Mouse (Mus musculus): ENCODE data around the gene Pkd1l2. TPM values are rescaled to one million over a fixed set of nuclear protein-coding genes. Genes with fewer than 3 reads are reported as not detected.
A peak's percentile ranks its signal among the peaks of the same experiment; 100 is the strongest.

Pkd1l2 gene
- total and polyA plus RNA-seq, 2 experiments from 2014 or later = 0.05 to 2.0 TPM

GRCm38 (mm10) chr8:117027601-117028000 lies 54.6 kb downstream of the Pkd1l2 start:
- no peak for TF ChIP-seq CTCF (IDR thresholded peaks at IDR 0.05; ENCODE audit: low read depth)

GRCm38 (mm10) chr8:117022297-117022993 lies 59.8 kb downstream of the Pkd1l2 start:
- peak; percentile 16 for DNase-seq (ENCODE audit: low spot score)
- ATAC-seq = no peak

More at GRCm38 (mm10) chr8:117027601-117028000, 54.6 kb downstream of the Pkd1l2 start:
- Histone ChIP-seq H3K4me2 (ENCODE audit: low read depth, low read length) (no peak overlapping the region), H3K4me3 (ENCODE audit: low read length) (no peak overlapping the region), H3K9ac (replicated peaks; ENCODE audit: low read length) (no peak overlapping the region), H3K36me3 (ENCODE audit: insufficient read depth, low read length) (no peaks in the 10 kb centered on the region), H3K27ac (no peak overlapping the region), H3K4me1 (ENCODE audit: insufficient read depth, low read length) (no peaks in the 10 kb centered on the region), H3K27me3 (ENCODE audit: insufficient read depth, low read length) (no peaks in the 10 kb centered on the region), H3K9me3 (ENCODE audit: low read length) (no peaks in the 10 kb centered on the region)
- WGBS = 82% methylated on average over 5 of the region's 5 CpGs
- no peak for ATAC-seq
- DNase-seq (ENCODE audit: low spot score) = no peak

GRCm38 (mm10) chr8:117019323-117020275 lies 62.6 kb downstream of the Pkd1l2 start:
- WGBS = 75% methylated on average over 18 of the region's 18 CpGs
- no peak overlapping the region for H3K9ac ChIP-seq (replicated peaks; ENCODE audit: low read length)
- ATAC-seq (no peak), DNase-seq (ENCODE audit: low spot score) (peak; percentile 10)
- H3K4me1 ChIP-seq (ENCODE audit: insufficient read depth, low read length) = no peaks in the 10 kb centered on the region
- H3K27ac ChIP-seq = no peak overlapping the region
- TF ChIP-seq CTCF (IDR thresholded peaks at IDR 0.05; ENCODE audit: low read depth) = no peak
- H3K27me3 ChIP-seq (ENCODE audit: insufficient read depth, low read length) = no peaks in the 10 kb centered on the region
- H3K4me2 ChIP-seq (ENCODE audit: low read depth, low read length) = no peak overlapping the region
- no peak overlapping the region for H3K4me3 ChIP-seq (ENCODE audit: low read length)
- no peaks in the 10 kb centered on the region for H3K9me3 ChIP-seq (ENCODE audit: low read length)
- H3K36me3 ChIP-seq (ENCODE audit: insufficient read depth, low read length) = no peaks in the 10 kb centered on the region

More at GRCm38 (mm10) chr8:117022297-117022993, 59.8 kb downstream of the Pkd1l2 start:
- Histone ChIP-seq H3K27me3 (ENCODE audit: insufficient read depth, low read length) (no peaks in the 10 kb centered on the region), H3K4me1 (ENCODE audit: insufficient read depth, low read length) (no peaks in the 10 kb centered on the region), H3K36me3 (ENCODE audit: insufficient read depth, low read length) (no peaks in the 10 kb centered on the region), H3K4me2 (ENCODE audit: low read depth, low read length) (no peak overlapping the region), H3K9ac (replicated peaks; ENCODE audit: low read length) (no peak overlapping the region), H3K27ac (no peak overlapping the region), H3K9me3 (ENCODE audit: low read length) (no peaks in the 10 kb centered on the region), H3K4me3 (ENCODE audit: low read length) (no peak overlapping the region)
- 74% methylated on average over 1 of the region's 1 CpGs for WGBS
- TF ChIP-seq CTCF (IDR thresholded peaks at IDR 0.05; ENCODE audit: low read depth) = peak; percentile 29; the same call in 1 of the 2 replicates

GRCm38 (mm10) chr8:117017896-117018295 lies 64.4 kb downstream of the Pkd1l2 start:
- no peak for ATAC-seq
- no peak overlapping the region for H3K4me2 ChIP-seq (ENCODE audit: low read depth, low read length)
- H3K36me3 ChIP-seq (ENCODE audit: insufficient read depth, low read length) = no peaks in the 10 kb centered on the region
- TF ChIP-seq CTCF (IDR thresholded peaks at IDR 0.05; ENCODE audit: low read depth) = no peak
- H3K27me3 ChIP-seq (ENCODE audit: insufficient read depth, low read length) = no peaks in the 10 kb centered on the region
- no peak for DNase-seq (ENCODE audit: low spot score)
- H3K9me3 ChIP-seq (ENCODE audit: low read length) = no peaks in the 10 kb centered on the region
- H3K27ac ChIP-seq = no peak overlapping the region
- H3K9ac ChIP-seq (replicated peaks; ENCODE audit: low read length) = no peak overlapping the region
- 95% methylated on average over 4 of the region's 4 CpGs for WGBS
- H3K4me3 ChIP-seq (ENCODE audit: low read length) = no peak overlapping the region
- H3K4me1 ChIP-seq (ENCODE audit: insufficient read depth, low read length) = no peaks in the 10 kb centered on the region

- no peak overlapping the region for H3K27ac ChIP-seq
- no peak for DNase-seq (ENCODE audit: low spot score)
- H3K9me3 ChIP-seq (ENCODE audit: low read length) = no peaks in the 10 kb centered on the region
- no peak for ATAC-seq
- no peaks in the 10 kb centered on the region for H3K4me1 ChIP-seq (ENCODE audit: insufficient read depth, low read length)
- 31% methylated on average over 8 of the region's 8 CpGs for WGBS
- H3K36me3 ChIP-seq (ENCODE audit: insufficient read depth, low read length) = no peaks in the 10 kb centered on the region
- H3K9ac ChIP-seq (replicated peaks; ENCODE audit: low read length) = no peak overlapping the region
- no peak overlapping the region for H3K4me3 ChIP-seq (ENCODE audit: low read length)
- TF ChIP-seq CTCF (IDR thresholded peaks at IDR 0.05; ENCODE audit: low read depth) = no peak
- H3K27me3 ChIP-seq (ENCODE audit: insufficient read depth, low read length) = no peaks in the 10 kb centered on the region
- no peak overlapping the region for H3K4me2 ChIP-seq (ENCODE audit: low read depth, low read length)
These were observed 65.2 kb downstream of the Pkd1l2 start for GRCm38 (mm10) chr8:117017006-117017405.

- ATAC-seq = no peak
- no peaks in the 10 kb centered on the region for H3K36me3 ChIP-seq (ENCODE audit: insufficient read depth, low read length)
- no peaks in the 10 kb centered on the region for H3K27me3 ChIP-seq (ENCODE audit: insufficient read depth, low read length)
- no peak overlapping the region for H3K9ac ChIP-seq (replicated peaks; ENCODE audit: low read length)
- 63% methylated on average over 4 of the region's 4 CpGs for WGBS
- no peak overlapping the region for H3K4me3 ChIP-seq (ENCODE audit: low read length)
- no peak for TF ChIP-seq CTCF (IDR thresholded peaks at IDR 0.05; ENCODE audit: low read depth)
- no peak overlapping the region for H3K4me2 ChIP-seq (ENCODE audit: low read depth, low read length)
- DNase-seq (ENCODE audit: low spot score) = no peak
- no peaks in the 10 kb centered on the region for H3K4me1 ChIP-seq (ENCODE audit: insufficient read depth, low read length)
- H3K9me3 ChIP-seq (ENCODE audit: low read length) = no peaks in the 10 kb centered on the region
- no peak overlapping the region for H3K27ac ChIP-seq
These were observed 66.6 kb downstream of the Pkd1l2 start for GRCm38 (mm10) chr8:117015670-117016069.
